Mouse (Mus musculus) kidney, embryonic 15.5 days (tissue): ENCODE measurements at regions not wholly inside any gene's neighbourhood (a gene's known extent, or its start where the extent isn't known, plus 50 kb on each side); places are given as distances from the start of the nearest gene placed in this dataset. TPM values are rescaled to one million over a fixed set of nuclear protein-coding genes. Genes with fewer than 3 reads are reported as not detected.

Experiments used
- ATAC-seq: fragments of 200-750 bp; cut with Nextera tagmentation; replicated peaks from 2 replicates; pipeline ENCODE4 v1.8.0; 2017; ENCODE audit warnings: moderate TSS enrichment; ENCODE audit not compliant: low FRiP score
- H3K27ac ChIP-seq: fragments of 300-500 bp; sonication (generic); 2 replicates; pipeline ENCODE4 v1.5.1; 2015; ENCODE audit warnings: mild to moderate bottlenecking, inconsistent platforms
- H3K27me3 ChIP-seq: fragments of 300-500 bp; sonication (generic); 2 replicates; pipeline ENCODE4 v1.6.1; 2015; ENCODE audit warnings: inconsistent platforms
- H3K36me3 ChIP-seq: fragments of 300-500 bp; sonication (generic); 2 replicates; pipeline ENCODE4 v1.6.1; 2015; ENCODE audit warnings: inconsistent platforms
- H3K4me1 ChIP-seq: fragments of 300-500 bp; sonication (generic); 2 replicates; pipeline ENCODE4 v1.6.1; 2015; ENCODE audit warnings: inconsistent platforms
- H3K4me2 ChIP-seq: fragments of 300-500 bp; sonication (generic); 2 replicates; pipeline ENCODE4 v1.6.1; 2015; ENCODE audit warnings: moderate library complexity, mild to moderate bottlenecking, inconsistent platforms
- H3K4me3 ChIP-seq: fragments of 300-500 bp; sonication (generic); replicated peaks from 2 replicates; pipeline ENCODE4 v1.5.1; 2015; ENCODE audit warnings: mild to moderate bottlenecking, inconsistent platforms
- H3K9ac ChIP-seq: fragments of 300-500 bp; sonication (generic); 2 replicates; pipeline ENCODE4 v1.6.1; 2015; ENCODE audit warnings: mild to moderate bottlenecking, inconsistent platforms
- H3K9me3 ChIP-seq: fragments of 300-500 bp; sonication (generic); replicated peaks from 2 replicates; pipeline ENCODE4 v1.6.1; 2016; ENCODE audit warnings: inconsistent platforms
- WGBS: fragments of 180-500 bp; shearing (Covaris S2); methylation state at CpG from one replicate; pipeline ENCODE4 v1.1.7; 2015; ENCODE audit warnings: mixed read lengths; 5-methylcytosine and 5-hydroxymethylcytosine counted together
- microRNA-seq: library from miRNA; unstranded; fragments of <30 nt; microRNA quantifications from one replicate; pipeline ENCODE4, GENCODE M21; 2016

DNA sequence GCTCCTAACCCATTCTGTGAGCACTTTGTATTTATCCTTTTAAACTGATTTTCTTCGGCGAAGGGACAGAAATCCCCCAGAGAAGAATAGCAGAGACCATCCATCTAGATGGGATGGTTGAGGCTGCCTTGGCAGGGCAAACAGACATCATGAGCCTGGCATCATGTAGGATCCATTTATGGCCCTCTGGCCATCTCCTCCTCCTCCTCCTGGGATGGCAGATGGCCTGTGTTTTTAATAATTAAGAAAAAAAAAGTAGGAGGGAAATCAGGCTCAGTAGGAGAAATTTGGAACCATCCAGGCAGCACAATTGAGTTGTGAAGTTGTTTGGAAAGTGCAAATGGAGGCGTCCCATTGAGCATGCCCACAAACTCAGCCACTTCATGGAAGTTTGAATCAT lies 58.8 kb upstream of the Tnp1 start:
- H3K27ac ChIP-seq, result no peak overlapping the region
- no peaks in the 10 kb centered on the region for H3K27me3 ChIP-seq
- no peaks in the 10 kb centered on the region for H3K4me1 ChIP-seq
- no peaks in the 10 kb centered on the region for H3K9me3 ChIP-seq
- ATAC-seq, result no peak
- WGBS, result 79% methylated on average over 3 of the region's 3 CpGs
- H3K4me3 ChIP-seq, result no peak overlapping the region
- no peak overlapping the region for H3K4me2 ChIP-seq
- H3K36me3 ChIP-seq, result no peaks in the 10 kb centered on the region
- H3K9ac ChIP-seq, result no peak overlapping the region

DNA sequence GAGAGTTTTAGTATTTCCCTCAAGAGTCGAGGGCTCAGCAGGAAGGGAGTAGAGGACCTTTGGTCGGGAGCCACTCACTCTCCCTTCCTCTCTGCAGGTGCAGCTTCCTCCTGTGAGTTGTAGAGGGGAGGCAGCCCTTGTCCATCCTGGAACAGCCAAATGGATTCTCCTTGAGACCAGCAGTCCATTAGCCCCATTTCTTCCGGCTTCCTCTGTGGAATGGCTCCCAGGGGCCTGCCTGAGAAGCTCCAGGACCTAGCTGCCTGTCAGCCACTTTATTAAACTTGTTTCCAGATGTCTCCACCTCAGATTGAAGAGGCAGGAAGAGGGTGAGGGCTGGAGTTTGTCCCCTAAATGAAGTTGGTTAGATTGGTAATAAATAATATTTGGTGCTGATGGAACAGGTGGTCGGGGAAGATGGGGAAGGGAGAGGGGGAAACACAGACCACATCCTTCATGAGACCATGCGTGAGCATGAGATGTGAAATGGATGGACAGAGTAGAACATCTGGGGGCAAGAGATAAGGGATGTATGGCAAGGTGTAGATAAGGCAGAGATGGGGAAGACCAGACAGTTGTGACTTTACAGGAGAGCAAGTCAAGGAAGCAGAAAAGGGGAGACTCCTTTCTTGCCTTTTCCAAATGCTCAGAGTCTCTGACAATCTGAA lies 56.7 kb upstream of the Tnp1 start:
- Histone ChIP-seq H3K4me3 (no peak overlapping the region), H3K4me1 (no peaks in the 10 kb centered on the region), H3K9me3 (no peaks in the 10 kb centered on the region), H3K9ac (no peak overlapping the region), H3K4me2 (no peak overlapping the region), H3K27me3 (no peaks in the 10 kb centered on the region), H3K36me3 (no peaks in the 10 kb centered on the region), H3K27ac (no peak overlapping the region)
- no peak; the same call in 1 of the 2 replicates for ATAC-seq
- 58% methylated on average over 5 of the region's 5 CpGs for WGBS

GRCm38 (mm10) chr1:73070126-73070525 lies 54.4 kb upstream of the Tnp1 start:
- WGBS, result 38% methylated on average over 2 of the region's 2 CpGs
- Histone ChIP-seq H3K9ac (no peak overlapping the region), H3K4me3 (no peak overlapping the region), H3K4me2 (no peak overlapping the region), H3K27ac (no peak overlapping the region), H3K9me3 (no peaks in the 10 kb centered on the region), H3K4me1 (no peaks in the 10 kb centered on the region), H3K27me3 (no peaks in the 10 kb centered on the region), H3K36me3 (no peaks in the 10 kb centered on the region)
- no peak for ATAC-seq

Small RNAs in the stretch of these regions (microRNA-seq; reads per million reads assigned to microRNA genes)
- not detected for gene Mir6351
